Mouse (Mus musculus) C2C12 (cell line): ENCODE measurements around the gene Rgcc.

Source experiments
- CEBPB ChIP-seq: IDR thresholded peaks from one replicate; pipeline ENCODE4 v1.6.1; 2011; ENCODE audit warnings: low read depth, mild to moderate bottlenecking, control low read depth, moderate library complexity
- CTCF ChIP-seq: IDR thresholded peaks from one replicate; pipeline ENCODE4 v1.5.1; 2011; ENCODE audit not compliant: control insufficient read depth, insufficient read depth, insufficient read length
- MAX ChIP-seq: IDR thresholded peaks from one replicate; pipeline ENCODE4 v1.6.1; 2011; ENCODE audit warnings: mild to moderate bottlenecking, control low read depth
- MYOD1 ChIP-seq: IDR thresholded peaks from one replicate; pipeline ENCODE4 v1.6.1; 2011; ENCODE audit warnings: low read depth; ENCODE audit not compliant: control insufficient read depth, insufficient read length
- MYOG ChIP-seq: IDR thresholded peaks from one replicate; pipeline ENCODE4 v1.6.1; 2011; ENCODE audit not compliant: control insufficient read depth, insufficient read length; ENCODE audit errors: extremely low read depth
- USF1 ChIP-seq: IDR thresholded peaks from one replicate; pipeline ENCODE4 v1.6.1; 2011; ENCODE audit warnings: low read depth, mild to moderate bottlenecking, control low read depth, moderate library complexity

DNA sequence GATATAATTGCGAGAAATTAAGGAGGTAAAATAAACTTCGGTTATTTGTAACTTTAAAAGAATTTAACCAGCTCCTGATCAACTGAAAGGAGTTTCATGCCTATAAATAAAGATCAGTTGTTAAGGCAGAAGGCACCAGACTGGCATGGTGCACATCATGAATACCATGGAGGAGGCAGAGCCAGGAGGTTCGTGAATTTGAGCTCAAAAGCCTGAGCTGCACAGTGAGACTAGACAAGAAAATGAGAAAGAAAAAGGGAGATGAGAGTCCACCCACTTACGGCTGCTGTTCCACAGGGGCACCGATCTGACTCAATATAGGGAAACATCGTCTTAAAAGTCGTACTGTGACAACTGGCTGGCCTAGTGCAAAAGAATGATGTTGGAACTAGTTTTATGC is 17.5 kb downstream of the Rgcc start:
- TF ChIP-seq CTCF (no peak), MYOG (no peak), CEBPB (no peak), MAX (no peak), USF1 (no peak), MYOD1 (no peak)
